Mouse (Mus musculus) embryo, embryonic 10 days (tissue): Measurements from ENCODE around the gene Sema6d.

ENCODE experiments used
- DNase-seq: peaks from one replicate; pipeline ENCODE4 v3.0.0-alpha.2; 2015; ENCODE audit warnings: low spot score

The Sema6d gene

GRCm38 (mm10) chr2:124171718-124172117, 81.9 kb downstream of the Sema6d start:
- no peak for DNase-seq

- no peak for DNase-seq
Observed at GRCm38 (mm10) chr2:124176265-124176664, 86.5 kb downstream of the Sema6d start.

GRCm38 (mm10) chr2:124176711-124177169, 87.0 kb downstream of the Sema6d start:
- no peak for DNase-seq

- DNase-seq, result no peak
Observed at GRCm38 (mm10) chr2:124189271-124189670, 99.5 kb downstream of the Sema6d start.

GRCm38 (mm10) chr2:124194041-124194440, 104.3 kb downstream of the Sema6d start:
- DNase-seq, result no peak

- DNase-seq, result no peak
Observed at GRCm38 (mm10) chr2:124201493-124201892, 111.7 kb downstream of the Sema6d start.

GRCm38 (mm10) chr2:124202475-124202990, 112.8 kb downstream of the Sema6d start:
- no peak for DNase-seq

GRCm38 (mm10) chr2:124205811-124206210, 116.0 kb downstream of the Sema6d start:
- DNase-seq, result no peak

GRCm38 (mm10) chr2:124208251-124208650, 118.5 kb downstream of the Sema6d start:
- DNase-seq, result no peak

- DNase-seq, result no peak
Observed at GRCm38 (mm10) chr2:124223559-124223958, 133.8 kb downstream of the Sema6d start.

- no peak for DNase-seq
Observed at GRCm38 (mm10) chr2:124224328-124224727, 134.6 kb downstream of the Sema6d start.

GRCm38 (mm10) chr2:124234636-124235221, 145.0 kb downstream of the Sema6d start:
- no peak for DNase-seq

- no peak for DNase-seq
Observed at GRCm38 (mm10) chr2:124235237-124236055, 145.7 kb downstream of the Sema6d start.

GRCm38 (mm10) chr2:124236831-124237230, 147.1 kb downstream of the Sema6d start:
- DNase-seq, result no peak

- no peak for DNase-seq
Observed at GRCm38 (mm10) chr2:124243608-124244007, 153.8 kb downstream of the Sema6d start.

GRCm38 (mm10) chr2:124244543-124245245, 154.9 kb downstream of the Sema6d start:
- DNase-seq, result no peak

- peak; percentile 20 for DNase-seq
Observed at GRCm38 (mm10) chr2:124258108-124258507, 168.3 kb downstream of the Sema6d start.

- no peak for DNase-seq
Observed at GRCm38 (mm10) chr2:124264309-124264708, 174.5 kb downstream of the Sema6d start.

- DNase-seq, result no peak
Observed at GRCm38 (mm10) chr2:124271156-124271555, 181.4 kb downstream of the Sema6d start.

- no peak for DNase-seq
Observed at GRCm38 (mm10) chr2:124277492-124277891, 187.7 kb downstream of the Sema6d start.

GRCm38 (mm10) chr2:124285109-124285508, 195.3 kb downstream of the Sema6d start:
- no peak for DNase-seq

- no peak for DNase-seq
Observed at GRCm38 (mm10) chr2:124289356-124289755, 199.6 kb downstream of the Sema6d start.

GRCm38 (mm10) chr2:124291145-124291544, 201.4 kb downstream of the Sema6d start:
- DNase-seq, result no peak
